Mouse (Mus musculus): ENCODE data around the gene Pxylp1. TPM values are rescaled to one million over a fixed set of nuclear protein-coding genes. Genes with fewer than 3 reads are reported as not detected.
A peak's percentile ranks its signal among the peaks of the same experiment; 100 is the strongest.

Pxylp1 gene
- polyA plus RNA-seq, 1 experiment from 2014 or later, result 7.5 TPM

DNA sequence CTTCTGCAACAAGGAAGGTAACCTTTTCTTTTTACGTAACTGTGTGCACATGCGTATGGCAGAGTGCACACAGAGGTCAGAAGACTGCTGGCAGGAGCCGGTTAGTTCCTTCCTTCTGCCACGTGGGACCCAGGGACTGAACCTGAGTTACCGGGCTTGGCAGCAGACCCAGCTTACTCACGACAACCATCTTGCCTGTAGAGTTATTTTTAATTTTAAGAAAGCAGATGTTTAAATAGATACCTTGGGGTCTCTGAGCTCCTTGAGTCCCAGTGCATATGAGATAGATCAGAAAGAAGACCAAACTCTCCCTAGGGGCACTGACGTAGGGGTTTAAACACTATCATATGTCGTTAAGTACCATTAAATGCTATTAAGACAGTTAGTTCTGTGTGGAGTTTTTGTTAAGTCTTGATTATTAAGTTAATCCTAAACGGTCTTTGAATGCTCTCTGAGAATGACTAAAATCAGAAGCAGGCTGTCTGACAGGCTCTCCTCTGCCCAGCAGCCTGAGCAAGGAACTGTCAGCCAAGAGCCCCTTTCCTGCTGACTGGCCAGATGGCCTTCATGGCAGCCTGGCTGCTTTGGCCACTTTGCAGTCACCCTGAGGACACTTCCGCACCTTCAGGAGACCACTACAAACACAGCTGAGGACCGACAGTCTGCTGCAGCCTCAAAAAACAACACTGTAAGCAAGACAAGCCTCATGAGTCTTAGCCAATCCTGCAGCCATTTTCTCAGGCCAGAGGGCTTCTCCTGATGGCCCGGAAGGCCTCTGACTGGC, 65.3 kb downstream of the Pxylp1 start:
- DNase-seq (ENCODE audit: low spot score), result no peak

GRCm38 (mm10) chr9:96824857-96825256, 67.6 kb downstream of the Pxylp1 start:
- DNase-seq (ENCODE audit: low spot score), result no peak

DNA sequence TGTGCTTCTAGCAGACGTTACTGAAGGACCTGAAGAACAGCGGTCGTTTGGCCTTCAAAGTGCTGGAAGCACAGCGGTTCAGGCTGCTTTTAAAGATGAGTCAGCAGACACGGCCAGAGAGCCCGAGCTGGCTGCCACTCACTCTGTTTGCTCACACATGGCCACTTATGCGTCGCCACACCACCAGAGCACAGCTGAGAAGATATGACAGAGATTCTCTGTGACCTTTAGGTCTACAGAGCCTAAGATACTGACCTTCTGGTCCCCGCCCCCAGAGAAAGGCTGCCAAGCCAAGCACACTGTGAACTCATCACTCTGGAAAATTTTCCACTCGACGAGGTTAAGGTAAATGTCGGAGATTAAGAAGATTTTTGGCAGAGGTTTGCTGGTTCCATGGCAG, 68.4 kb downstream of the Pxylp1 start:
- no peak for DNase-seq (ENCODE audit: low spot score)

DNA sequence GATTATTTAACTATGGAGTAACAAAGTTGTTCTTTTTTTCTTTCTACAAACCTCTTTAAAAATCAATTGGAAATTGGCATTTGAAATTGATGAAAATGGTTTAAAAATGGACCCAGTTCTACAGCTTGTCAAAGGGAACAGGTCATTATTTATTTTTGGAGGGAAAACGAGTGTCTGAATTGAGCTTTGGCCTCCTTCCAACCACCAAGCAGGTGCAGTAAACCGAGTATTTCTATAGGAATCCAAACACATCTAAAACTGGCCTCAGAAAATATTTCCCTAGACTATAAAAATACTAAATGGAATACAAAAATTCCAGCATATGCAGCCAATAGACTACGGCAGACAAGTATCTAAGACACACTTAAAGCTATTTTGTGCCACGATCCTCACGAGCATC, 68.9 kb downstream of the Pxylp1 start:
- DNase-seq (ENCODE audit: low spot score), result no peak

- no peak for DNase-seq (ENCODE audit: low spot score)
These were observed 69.5 kb downstream of the Pxylp1 start for GRCm38 (mm10) chr9:96823005-96823404.

GRCm38 (mm10) chr9:96818822-96819481, 73.5 kb downstream of the Pxylp1 start:
- DNase-seq (ENCODE audit: low spot score), result no peak

DNA sequence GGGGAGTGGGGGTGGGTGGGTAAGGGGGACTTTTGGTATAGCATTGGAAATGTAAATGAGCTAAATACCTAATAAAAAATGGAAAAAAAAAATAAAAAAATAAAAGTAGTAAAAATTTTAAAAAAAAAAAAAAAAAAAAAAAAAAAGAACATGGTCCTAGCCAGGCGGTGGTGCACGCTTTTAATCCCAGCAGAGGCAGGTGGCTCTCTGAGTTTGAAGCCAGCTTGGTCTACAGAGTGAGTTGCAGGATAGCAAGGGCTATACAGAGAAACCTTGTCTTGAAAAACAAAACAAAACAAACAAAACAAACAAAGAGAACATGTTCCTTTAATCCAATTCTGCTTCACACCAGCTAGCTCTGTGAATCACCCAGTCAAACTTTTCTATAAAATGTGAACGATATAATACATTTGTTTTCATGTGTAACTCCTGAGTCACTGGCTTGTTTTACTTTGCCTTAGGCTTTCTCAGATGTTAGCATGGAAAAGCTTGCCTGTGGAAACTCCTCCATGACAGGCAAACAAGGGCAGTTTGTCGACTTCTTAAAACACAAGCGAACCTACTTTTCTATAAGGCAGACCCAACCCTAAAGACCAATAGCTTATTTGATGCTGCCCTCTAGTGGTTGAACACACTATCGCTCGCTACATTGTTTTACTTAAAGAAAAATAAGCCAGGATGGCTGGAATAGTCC, 74.2 kb downstream of the Pxylp1 start:
- peak; percentile 83 for DNase-seq (ENCODE audit: low spot score)

DNA sequence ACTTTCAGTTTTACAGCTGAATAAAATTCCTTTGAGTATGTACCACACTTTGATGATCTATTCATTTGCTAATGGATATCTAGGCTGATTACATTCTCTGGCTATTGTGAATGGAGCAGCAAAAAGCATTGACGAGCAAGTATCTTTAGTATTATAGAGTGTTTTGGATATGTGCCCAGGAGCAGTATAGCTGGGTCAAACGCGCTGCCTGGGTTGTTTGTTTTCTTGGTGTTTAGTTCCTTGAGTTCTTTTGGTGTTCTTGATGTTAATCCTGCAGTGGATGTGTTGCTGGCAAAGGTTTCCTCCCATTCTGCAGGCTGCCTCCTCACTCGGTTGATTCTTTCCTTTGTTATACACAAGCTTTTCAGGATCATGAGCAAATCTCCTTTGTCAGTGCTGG, 80.5 kb downstream of the Pxylp1 start:
- no peak for DNase-seq (ENCODE audit: low spot score)

- peak; percentile 62 for DNase-seq (ENCODE audit: low spot score)
These were observed 92.2 kb downstream of the Pxylp1 start for GRCm38 (mm10) chr9:96800131-96800825.

DNA sequence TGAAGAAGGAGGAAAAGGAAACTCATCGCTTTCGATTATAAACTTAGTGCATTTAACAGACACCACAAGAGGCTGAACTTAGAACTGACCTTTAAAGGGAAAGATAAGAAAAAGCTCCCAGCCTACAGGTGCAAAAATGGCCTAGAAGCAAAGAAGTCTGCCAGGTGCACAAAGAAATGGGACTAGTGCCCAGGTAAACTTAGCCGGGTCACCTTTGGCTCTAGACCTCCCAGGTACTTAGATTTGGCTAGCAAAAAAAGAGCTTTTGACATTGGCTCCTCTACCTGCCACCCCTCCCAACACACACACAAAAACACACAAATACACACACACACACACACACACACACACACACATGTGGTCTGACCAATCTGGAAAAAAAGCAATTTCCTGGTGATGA, 95.2 kb downstream of the Pxylp1 start:
- DNase-seq (ENCODE audit: low spot score), result no peak

DNA sequence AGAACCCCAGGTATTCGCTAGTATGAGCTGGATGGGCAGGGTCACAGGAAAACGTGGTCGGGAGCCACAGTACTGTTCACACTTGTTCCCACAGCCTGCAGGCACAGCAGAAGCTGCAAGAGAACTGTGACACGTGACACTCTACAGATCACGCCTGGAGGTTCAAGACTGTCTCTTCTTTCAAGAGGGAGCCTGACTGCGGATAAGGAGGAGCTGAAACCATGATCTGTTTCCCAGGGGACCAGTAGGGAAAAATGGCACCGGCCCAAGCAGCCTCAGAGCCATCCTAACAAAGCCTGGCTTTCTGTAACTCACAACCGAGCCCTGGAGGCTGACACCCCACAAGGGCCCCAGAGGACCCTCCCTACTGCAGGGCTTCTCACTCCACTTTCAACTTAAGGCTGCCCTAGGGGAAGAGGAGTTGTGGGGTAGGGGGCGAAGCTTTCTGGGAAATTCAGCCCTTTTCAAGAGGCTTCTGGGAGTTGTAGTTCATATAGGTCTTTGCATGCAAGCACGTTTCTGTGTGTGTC, 97.0 kb downstream of the Pxylp1 start:
- peak; percentile 61 for DNase-seq (ENCODE audit: low spot score)

GRCm38 (mm10) chr9:96794601-96795000, 97.9 kb downstream of the Pxylp1 start:
- no peak for DNase-seq (ENCODE audit: low spot score)

DNA sequence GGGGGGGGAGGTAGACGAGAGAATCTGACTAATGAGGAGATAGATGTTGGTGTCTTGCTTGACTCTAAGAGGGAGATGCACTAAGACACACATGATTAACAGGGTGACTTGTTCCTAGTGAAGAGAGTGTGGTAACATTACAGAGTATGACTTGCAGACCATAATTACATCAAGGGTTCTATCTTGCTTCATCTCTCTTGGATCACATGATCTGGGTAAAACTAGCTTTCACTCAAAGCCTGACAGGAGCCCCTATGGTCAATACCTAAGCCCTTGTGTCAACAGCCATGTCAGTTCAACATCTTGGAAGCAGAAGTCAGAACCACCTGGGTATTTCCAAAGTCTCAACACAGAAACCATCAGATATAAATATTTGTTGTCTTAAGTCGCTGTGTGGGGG, 99.9 kb downstream of the Pxylp1 start:
- DNase-seq (ENCODE audit: low spot score), result no peak

- no peak for DNase-seq (ENCODE audit: low spot score)
These were observed 102.0 kb downstream of the Pxylp1 start for GRCm38 (mm10) chr9:96790389-96791007.

DNA sequence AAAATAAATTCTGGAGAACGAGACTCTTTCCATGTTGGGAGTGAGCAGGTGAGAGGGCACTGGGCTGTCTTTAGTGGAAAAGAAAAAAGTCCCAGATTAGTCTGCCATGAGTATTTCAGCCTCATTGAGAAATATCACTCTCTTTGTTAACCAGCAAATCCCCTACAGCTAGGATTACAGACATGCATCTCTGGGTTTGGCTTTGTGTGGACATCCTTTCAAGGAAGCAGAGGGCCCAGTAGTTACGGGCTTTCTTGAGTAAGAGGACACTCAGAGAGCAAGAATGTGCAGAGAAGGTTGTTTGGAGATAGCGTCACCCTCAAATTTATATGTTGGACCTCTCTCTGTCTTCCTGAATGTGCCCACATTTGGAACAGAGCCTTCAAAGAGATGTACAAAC, 102.6 kb downstream of the Pxylp1 start:
- no peak for DNase-seq (ENCODE audit: low spot score)

DNA sequence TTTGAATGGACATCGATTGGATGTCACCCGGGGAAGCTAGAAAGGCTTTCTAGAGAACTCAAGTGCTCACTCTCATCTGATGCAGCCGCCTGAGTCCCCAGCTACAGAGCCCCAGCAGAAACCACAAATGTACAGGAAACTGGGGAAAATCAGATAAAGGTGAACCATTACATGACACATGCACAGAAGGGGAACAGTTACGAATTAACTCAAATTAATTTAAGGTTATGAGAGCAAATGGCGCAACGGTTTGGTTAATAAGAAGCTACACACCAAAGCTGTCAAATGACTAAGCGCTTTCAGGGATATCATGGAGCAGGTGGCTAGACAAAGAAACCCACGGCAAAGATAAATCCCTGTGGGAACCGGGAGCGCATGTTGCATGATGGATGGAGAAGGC, 104.7 kb downstream of the Pxylp1 start:
- DNase-seq (ENCODE audit: low spot score), result peak; percentile 36

GRCm38 (mm10) chr9:96785871-96786342, 106.6 kb downstream of the Pxylp1 start:
- DNase-seq (ENCODE audit: low spot score), result no peak

DNA sequence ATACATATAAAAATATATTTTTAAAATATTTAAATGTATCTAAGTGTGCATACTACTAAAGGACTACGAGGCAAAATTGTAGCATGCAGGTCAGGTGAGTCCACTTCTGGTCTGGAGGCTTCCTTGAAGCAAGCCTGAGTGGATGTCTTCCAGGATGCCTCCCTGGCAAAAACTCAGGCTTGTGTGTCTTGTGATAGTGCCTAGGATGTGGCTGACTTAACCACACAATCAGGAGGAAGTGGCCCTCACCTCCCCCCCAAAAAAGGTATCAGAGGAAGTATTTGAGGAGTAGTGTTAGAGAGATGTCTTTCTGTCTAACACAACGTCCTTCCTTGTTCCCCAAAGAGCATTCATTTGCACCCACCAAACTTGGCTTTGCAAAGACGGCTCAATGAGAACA, 107.3 kb downstream of the Pxylp1 start:
- DNase-seq (ENCODE audit: low spot score), result peak; percentile 51

DNA sequence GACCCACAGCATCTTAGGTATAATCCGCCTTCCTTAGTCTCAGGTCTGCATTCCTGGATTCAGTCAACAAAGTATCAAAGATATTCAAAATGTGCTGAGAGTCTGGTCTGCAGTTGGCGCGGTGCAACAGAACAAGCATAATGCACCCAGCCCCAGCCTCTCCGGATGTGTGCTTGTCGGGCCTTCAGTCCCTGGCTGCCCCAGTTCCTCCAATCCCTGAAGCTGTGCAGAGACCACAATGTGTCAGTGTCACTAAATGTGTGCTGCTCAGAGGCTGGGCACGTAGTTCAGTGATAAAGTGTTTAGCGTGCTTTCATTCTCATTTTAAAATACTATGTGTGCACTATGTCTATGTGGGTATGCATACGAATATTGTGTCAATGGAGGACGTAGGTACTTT, 108.8 kb downstream of the Pxylp1 start:
- DNase-seq (ENCODE audit: low spot score), result peak; percentile 67

- DNase-seq (ENCODE audit: low spot score), result no peak
These were observed 109.2 kb downstream of the Pxylp1 start for GRCm38 (mm10) chr9:96783258-96783657.

DNA sequence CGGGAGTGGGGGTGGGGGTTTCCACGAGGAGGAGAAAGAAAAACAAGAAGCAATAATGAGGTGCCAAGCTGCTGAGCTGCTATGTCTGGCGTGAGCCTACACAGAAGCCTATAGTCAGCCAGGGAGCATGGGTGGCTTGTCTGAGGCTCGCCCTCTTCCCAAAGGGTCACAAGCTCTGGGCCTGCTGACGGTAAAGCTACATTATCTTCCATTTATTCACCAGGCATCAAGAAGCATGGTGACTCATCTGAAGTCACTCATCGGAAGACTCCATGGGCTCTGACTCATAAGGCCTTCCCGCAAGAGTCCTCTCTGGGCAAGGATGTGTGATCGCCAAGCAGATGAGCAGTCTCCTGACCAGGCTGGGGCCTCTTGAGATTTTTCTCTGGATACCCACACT, 110.4 kb downstream of the Pxylp1 start:
- DNase-seq (ENCODE audit: low spot score), result no peak
